Mouse (Mus musculus): ENCODE data around the gene Btbd35f18. TPM values are rescaled to one million over a fixed set of nuclear protein-coding genes. Genes with fewer than 3 reads are reported as not detected.

The Btbd35f18 gene
- polyA plus RNA-seq (2017; shearing (Covaris generic)), result not detected

DNA sequence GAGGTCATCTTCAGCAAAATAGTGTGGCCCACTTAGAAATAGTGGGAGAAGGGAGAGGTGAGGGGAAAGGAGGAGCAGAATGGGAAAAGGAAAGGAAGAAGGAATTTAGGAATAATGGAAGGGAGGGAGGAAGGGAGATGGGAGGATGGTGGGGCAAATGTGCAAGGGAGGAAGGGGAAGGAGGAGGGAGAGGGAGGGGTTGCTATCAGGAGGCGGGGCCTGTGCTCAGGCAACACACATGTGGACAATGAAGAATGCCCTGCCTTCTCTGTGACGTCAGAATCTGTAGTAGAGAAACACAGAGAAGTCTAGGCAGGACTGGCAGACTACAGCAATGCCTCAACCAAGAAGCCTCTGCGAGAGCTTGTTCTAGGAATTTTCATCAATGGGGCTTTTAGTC, at the start of gene Btbd35f18:
Gene Btbd35f18 (plus strand): TSS at position 301 of the 400 bp plus-strand sequence.

Other genes with a start within 250 kb of the Btbd35f18 start
- not detected for gene Btbd35f10, start 52.7 kb downstream of the Btbd35f18 start, polyA plus RNA-seq (2017; shearing (Covaris generic))

All from effector memory CD4-positive, alpha-beta T cell, adult 5 months (primary cell).